Mouse (Mus musculus): ENCODE data around the gene Prr36. TPM values are rescaled to one million over a fixed set of nuclear protein-coding genes. Genes with fewer than 3 reads are reported as not detected.
"Not testable (repeated sequence)": the region's sequence is repeated elsewhere in the genome, so short reads cannot be mapped to it uniquely, and the experiment has no call there.

Gene Prr36
- 10 to 100 TPM; 42.9 to 46.0 TPM for total RNA-seq (2021)
- long read RNA-seq, experiment 1, full-length matches to known transcripts, result 1 of 16 reads
- long read RNA-seq, experiment 1, partial matches to known transcripts, result 4 of 16 reads
- long read RNA-seq, experiment 1, other reads (novel, unspliced or antisense), result 11 of 16 reads
- long read RNA-seq, experiment 2, full-length matches to known transcripts, result 1 of 9 reads
- long read RNA-seq, experiment 2, partial matches to known transcripts, result 3 of 9 reads
- long read RNA-seq, experiment 2, other reads (novel, unspliced or antisense), result 5 of 9 reads

GRCm38 (mm10) chr8:4216791-4217621 lies at the start of gene Prr36:
Prr36 (minus strand) TSS chr8:4217459.
- intact Hi-C loops (cut with DNase I), result no loop called here
- TF ChIP-seq CTCF (IDR thresholded peaks at IDR 0.05), result no peak

GRCm38 (mm10) chr8:4265160-4265914 lies 48.1 kb upstream of the Prr36 start:
- intact Hi-C loops (cut with DNase I), result no loop called here
- DNase-seq (ENCODE audit: extremely low spot score in 1 of 2, low spot score in 2 of 2), result no peak
- no peak for TF ChIP-seq CTCF (IDR thresholded peaks at IDR 0.05)
- H3K27ac ChIP-seq, result peak overlapping the region; percentile 59
- H3K4me3 ChIP-seq, result no peak overlapping the region

More at GRCm38 (mm10) chr8:4216791-4217621, at the start of gene Prr36:
- Histone ChIP-seq H3K27ac (peak within 1 kb of the TSS; percentile 87), H3K4me3 (peak within 1 kb of the TSS; percentile 79)
- DNase-seq (ENCODE audit: extremely low spot score in 1 of 2, low spot score in 2 of 2), result peak; percentile 53 to 57

- no peak for DNase-seq (ENCODE audit: extremely low spot score in 1 of 2, low spot score in 2 of 2)
- H3K4me3 ChIP-seq, result no peak overlapping the region
- TF ChIP-seq CTCF (IDR thresholded peaks at IDR 0.05), result no peak
- intact Hi-C loops (cut with DNase I), result no loop called here
- peak overlapping the region; percentile 79 for H3K27ac ChIP-seq
Measured at GRCm38 (mm10) chr8:4263105-4263791, 46.0 kb upstream of the Prr36 start.

- DNase-seq (ENCODE audit: extremely low spot score in 1 of 2, low spot score in 2 of 2), result no peak
- TF ChIP-seq CTCF (IDR thresholded peaks at IDR 0.05), result no peak
- intact Hi-C loops (cut with DNase I), result loop anchor here (5.0 kb wide), 2 partner anchors 92 to 117 kb away; partner anchors contain the start of gene Evi5l
- Histone ChIP-seq H3K4me3 (no peak overlapping the region; the same call in 1 of the 2 replicates), H3K27ac (peak overlapping the region; percentile 95)
Measured at GRCm38 (mm10) chr8:4259805-4260170, 42.5 kb upstream of the Prr36 start.

GRCm38 (mm10) chr8:4259125-4259804 lies 42.0 kb upstream of the Prr36 start, which contains the start of gene Ctxn1:
Ctxn1 (minus strand) TSS chr8:4259274.
- intact Hi-C loops (cut with DNase I), result loop anchor here (5.0 kb wide), 2 partner anchors 92 to 117 kb away; partner anchors contain the start of gene Evi5l
- peak; percentile 94 to 95 for DNase-seq (ENCODE audit: extremely low spot score in 1 of 2, low spot score in 2 of 2)
- no peak for TF ChIP-seq CTCF (IDR thresholded peaks at IDR 0.05)
- Histone ChIP-seq H3K4me3 (peak within 1 kb of the TSS; percentile 83), H3K27ac (peak within 1 kb of the TSS; percentile 95)

GRCm38 (mm10) chr8:4258678-4259077 lies 41.4 kb upstream of the Prr36 start:
- intact Hi-C loops (cut with DNase I), result loop anchor here (5.0 kb wide), 2 partner anchors 91 to 116 kb away; partner anchors contain the start of gene Evi5l
- peak; percentile 52 to 57 for DNase-seq (ENCODE audit: extremely low spot score in 1 of 2, low spot score in 2 of 2)
- TF ChIP-seq CTCF (IDR thresholded peaks at IDR 0.05), result no peak

GRCm38 (mm10) chr8:4258233-4258632 lies 41.0 kb upstream of the Prr36 start:
- peak; percentile 84 to 87 for DNase-seq (ENCODE audit: extremely low spot score in 1 of 2, low spot score in 2 of 2)
- intact Hi-C loops (cut with DNase I), result loop anchor here (5.0 kb wide), 2 partner anchors 91 to 116 kb away; partner anchors contain the start of gene Evi5l
- TF ChIP-seq CTCF (IDR thresholded peaks at IDR 0.05), result peak; percentile 91
- Histone ChIP-seq H3K27ac (peak overlapping the region; percentile 95), H3K4me3 (peak overlapping the region; percentile 83)

More at GRCm38 (mm10) chr8:4258678-4259077, 41.4 kb upstream of the Prr36 start:
- H3K4me3 ChIP-seq, result peak overlapping the region; percentile 83
- H3K27ac ChIP-seq, result peak overlapping the region; percentile 95

GRCm38 (mm10) chr8:4257350-4257749 lies 40.1 kb upstream of the Prr36 start:
- Histone ChIP-seq H3K4me3 (peak overlapping the region; percentile 83), H3K27ac (peak overlapping the region; percentile 95)
- TF ChIP-seq CTCF (IDR thresholded peaks at IDR 0.05), result no peak
- DNase-seq (ENCODE audit: extremely low spot score in 1 of 2, low spot score in 2 of 2), result no peak
- intact Hi-C loops (cut with DNase I), result loop anchor here (5.0 kb wide), 2 partner anchors 90 to 115 kb away; partner anchors contain the start of gene Evi5l

- H3K4me3 ChIP-seq, result peak overlapping the region; percentile 83; the same call in 1 of the 2 replicates
- TF ChIP-seq CTCF (IDR thresholded peaks at IDR 0.05), result no peak
- DNase-seq (ENCODE audit: extremely low spot score in 1 of 2, low spot score in 2 of 2), result peak; percentile 79 to 82
- intact Hi-C loops (cut with DNase I), result loop anchor here (5.0 kb wide), 2 partner anchors 90 to 115 kb away; partner anchors contain the start of gene Evi5l
- H3K27ac ChIP-seq, result peak overlapping the region; percentile 95
Measured at GRCm38 (mm10) chr8:4256911-4257310, 39.7 kb upstream of the Prr36 start.

GRCm38 (mm10) chr8:4255471-4255870 lies 38.2 kb upstream of the Prr36 start:
- not testable (repeated sequence) for H3K4me3 ChIP-seq; DNase-seq (ENCODE audit: extremely low spot score in 1 of 2, low spot score in 2 of 2)
- peak overlapping the region; percentile 16; the same call in 1 of the 2 replicates for H3K27ac ChIP-seq
- intact Hi-C loops (cut with DNase I), result loop anchor here (5.0 kb wide), 2 partner anchors 88 to 113 kb away; partner anchors contain the start of gene Evi5l

Data from left cerebral cortex, adult 2 months (tissue).